Mouse (Mus musculus) hindbrain, postnatal 0 days (tissue): ENCODE measurements around the gene Cct4. TPM values are rescaled to one million over a fixed set of nuclear protein-coding genes. Genes with fewer than 3 reads are reported as not detected.

Experiments used
- ATAC-seq: fragments of 200-750 bp; cut with Nextera tagmentation; 2 replicates; pipeline ENCODE4 v1.8.0; 2017; ENCODE audit warnings: mild to moderate bottlenecking, moderate TSS enrichment, moderate library complexity
- DNase-seq: peaks from one replicate; pipeline ENCODE4 v3.0.0-alpha.2; 2015; ENCODE audit warnings: low spot score
- H3K27ac ChIP-seq: fragments of 300-500 bp; sonication (generic); 2 replicates; pipeline ENCODE4 v1.5.1; 2014; ENCODE audit warnings: mild to moderate bottlenecking
- H3K27me3 ChIP-seq: fragments of 300-500 bp; sonication (generic); 2 replicates; pipeline ENCODE4 v1.6.1; 2014; ENCODE audit warnings: low read length, mixed read lengths; ENCODE audit not compliant: insufficient read depth
- H3K36me3 ChIP-seq: fragments of 300-500 bp; sonication (generic); 2 replicates; pipeline ENCODE4 v1.6.1; 2014; ENCODE audit warnings: low read length, mixed read lengths; ENCODE audit not compliant: insufficient read depth
- H3K4me1 ChIP-seq: fragments of 300-500 bp; sonication (generic); 2 replicates; pipeline ENCODE4 v1.6.1; 2014; ENCODE audit warnings: antibody characterized with exemption, low read length, mixed read lengths; ENCODE audit not compliant: insufficient read depth
- H3K4me2 ChIP-seq: fragments of 300-500 bp; sonication (generic); 2 replicates; pipeline ENCODE4 v1.6.1; 2014; ENCODE audit warnings: low read depth, mild to moderate bottlenecking, low read length, moderate library complexity, mixed read lengths
- H3K4me3 ChIP-seq: fragments of 300-500 bp; sonication (generic); 2 replicates; pipeline ENCODE4 v1.5.1; 2014; ENCODE audit warnings: low read length
- H3K9ac ChIP-seq: fragments of 300-500 bp; sonication (generic); replicated peaks from 2 replicates; pipeline ENCODE4 v1.6.1; 2014; ENCODE audit warnings: mild to moderate bottlenecking, low read length, moderate library complexity, mixed read lengths
- H3K9me3 ChIP-seq: fragments of 300-500 bp; sonication (generic); 2 replicates; pipeline ENCODE4 v1.6.1; 2016; ENCODE audit warnings: low read length, mixed read lengths
- CTCF ChIP-seq: IDR thresholded peaks from 2 replicates; pipeline ENCODE4 v1.5.1; 2016; ENCODE audit warnings: antibody characterized with exemption, control low read depth, low read depth
- WGBS: fragments of 180-500 bp; shearing (Covaris S2); extraction: QIAGEN DNeasy Blood & Tissue Kit; methylation state at CpG from one replicate; pipeline ENCODE4 v1.1.7; 2014; 5-methylcytosine and 5-hydroxymethylcytosine counted together
- polyA plus RNA-seq: library from polyadenylated mRNA; unstranded; fragments of >200 nt; fragmentation: Nextera tagmentation; extraction: Ambion mirVana; gene quantifications from 2 replicates; pipeline ENCODE4 v1.2.1, GENCODE M21; 2015
- total RNA-seq: library from RNA; depleted of rRNA; stranded (reverse); fragments of >200 nt; gene quantifications from 2 replicates; pipeline ENCODE4 v1.2.3, GENCODE M21; 2014

Gene Cct4
- total and polyA plus RNA-seq, 2 experiments from 2014 or later = 143 to 220 TPM

GRCm38 (mm10) chr11:22957791-22958374, 32.4 kb upstream of the Cct4 start:
- no peak overlapping the region for H3K4me2 ChIP-seq
- DNase-seq (no peak), ATAC-seq (no peak)
- H3K9me3 ChIP-seq = no peaks in the 10 kb centered on the region
- 94% methylated on average over 4 of the region's 4 CpGs for WGBS
- H3K4me3 ChIP-seq = no peak overlapping the region
- no peak overlapping the region for H3K9ac ChIP-seq
- H3K27me3 ChIP-seq = no peaks in the 10 kb centered on the region
- no peak overlapping the region for H3K27ac ChIP-seq
- no peaks in the 10 kb centered on the region for H3K4me1 ChIP-seq
- H3K36me3 ChIP-seq = no peaks in the 10 kb centered on the region; the same call in 1 of the 2 replicates
- TF ChIP-seq CTCF = peak; percentile 62

GRCm38 (mm10) chr11:22962101-22962500, 28.2 kb upstream of the Cct4 start:
- Histone ChIP-seq H3K4me2 (no peak overlapping the region), H3K27me3 (no peaks in the 10 kb centered on the region), H3K4me3 (no peak overlapping the region), H3K4me1 (no peaks in the 10 kb centered on the region), H3K36me3 (no peaks in the 10 kb centered on the region), H3K9me3 (0 out of 2 replicates have a peak, but pooled peaks cover 1% of the 10 kb centered on the region), H3K27ac (no peak overlapping the region), H3K9ac (no peak overlapping the region)
- TF ChIP-seq CTCF = no peak
- 90% methylated on average over 1 of the region's 1 CpGs for WGBS
- DNase-seq = no peak
- no peak for ATAC-seq

DNA sequence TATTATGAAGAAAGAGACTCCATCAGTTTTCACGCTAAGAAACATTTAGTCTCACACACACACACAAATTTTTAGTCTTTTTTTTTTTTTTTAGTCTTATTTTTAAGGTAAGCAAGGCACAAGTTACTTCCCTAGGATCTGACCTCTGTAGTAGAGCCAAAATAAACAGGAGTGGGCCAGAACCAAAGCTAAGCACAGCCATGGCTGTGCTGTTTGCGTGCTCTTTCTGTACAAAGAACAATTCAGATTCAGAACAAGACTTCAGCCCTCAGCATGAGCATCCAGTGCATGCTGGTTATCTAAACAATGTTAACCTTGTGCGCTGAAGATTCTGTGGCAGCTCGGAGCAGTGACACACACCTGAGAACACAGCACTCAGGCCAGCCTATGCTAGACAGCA, 25.9 kb upstream of the Cct4 start:
- ATAC-seq (no peak), DNase-seq (no peak)
- H3K4me2 ChIP-seq = no peak overlapping the region
- no peak overlapping the region for H3K27ac ChIP-seq
- TF ChIP-seq CTCF = no peak
- no peaks in the 10 kb centered on the region for H3K36me3 ChIP-seq
- no peaks in the 10 kb centered on the region for H3K27me3 ChIP-seq
- H3K4me3 ChIP-seq = no peak overlapping the region
- no peaks in the 10 kb centered on the region for H3K4me1 ChIP-seq
- WGBS = 70% methylated on average over 4 of the region's 4 CpGs
- no peak overlapping the region for H3K9ac ChIP-seq
- H3K9me3 ChIP-seq = 0 out of 2 replicates have a peak, but pooled peaks cover 2% of the 10 kb centered on the region

- Histone ChIP-seq H3K27me3 (no peaks in the 10 kb centered on the region), H3K4me2 (no peak overlapping the region), H3K36me3 (no peaks in the 10 kb centered on the region), H3K4me3 (no peak overlapping the region), H3K9ac (no peak overlapping the region), H3K27ac (no peak overlapping the region), H3K4me1 (no peaks in the 10 kb centered on the region), H3K9me3 (0 out of 2 replicates have a peak, but pooled peaks cover 2% of the 10 kb centered on the region)
- peak; percentile 45 for TF ChIP-seq CTCF
- WGBS = 82% methylated on average over 4 of the region's 4 CpGs
- ATAC-seq (no peak), DNase-seq (no peak)
Observed at GRCm38 (mm10) chr11:22965503-22965902, 24.8 kb upstream of the Cct4 start.

- Histone ChIP-seq H3K27me3 (no peaks in the 10 kb centered on the region), H3K36me3 (no peaks in the 10 kb centered on the region; the same call in 1 of the 2 replicates), H3K27ac (no peak overlapping the region), H3K9me3 (0 out of 2 replicates have a peak, but pooled peaks cover 2% of the 10 kb centered on the region), H3K9ac (no peak overlapping the region), H3K4me3 (no peak overlapping the region), H3K4me2 (no peak overlapping the region), H3K4me1 (no peaks in the 10 kb centered on the region)
- TF ChIP-seq CTCF = peak; percentile 64
- DNase-seq (peak; percentile 71), ATAC-seq (no peak)
- WGBS = 57% methylated on average over 6 of the region's 6 CpGs
Observed at GRCm38 (mm10) chr11:22969486-22969885, 20.8 kb upstream of the Cct4 start.

DNA sequence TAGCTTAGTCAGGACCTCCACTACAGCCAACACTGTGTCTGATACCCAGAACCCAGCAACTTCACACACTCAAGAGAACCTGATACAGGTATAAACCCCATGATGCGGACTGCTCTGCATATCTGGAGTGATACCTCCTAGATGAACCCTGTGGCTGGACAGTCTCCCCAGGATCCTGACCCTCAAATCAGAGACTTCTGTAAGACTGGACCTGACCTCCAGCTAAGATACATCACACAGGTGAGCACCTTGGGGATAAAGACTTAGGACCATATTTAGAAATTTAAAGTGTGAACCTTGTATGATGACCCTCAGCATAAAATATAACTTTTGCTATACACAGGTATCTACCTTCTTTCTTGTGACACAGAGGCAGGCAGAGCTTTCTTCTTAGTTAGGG, 19.8 kb upstream of the Cct4 start:
- DNase-seq (no peak), ATAC-seq (no peak)
- Histone ChIP-seq H3K27me3 (no peaks in the 10 kb centered on the region), H3K4me2 (no peak overlapping the region), H3K4me3 (no peak overlapping the region), H3K27ac (no peak overlapping the region), H3K9me3 (0 out of 2 replicates have a peak, but pooled peaks cover 2% of the 10 kb centered on the region), H3K9ac (no peak overlapping the region), H3K36me3 (no peaks in the 10 kb centered on the region; the same call in 1 of the 2 replicates), H3K4me1 (no peaks in the 10 kb centered on the region)
- WGBS = 100% methylated on average over 1 of the region's 1 CpGs
- no peak for TF ChIP-seq CTCF
